Mouse (Mus musculus) small intestine, adult 2 months (tissue): ENCODE data around the gene Brap. TPM values are rescaled to one million over a fixed set of nuclear protein-coding genes. Genes with fewer than 3 reads are reported as not detected.

Experiments
- H3K27ac ChIP-seq: fragments of 200-500 bp; 2 replicates; pipeline ENCODE4 v1.5.1; 2012; ENCODE audit warnings: low read depth, low read length, control low read depth, inconsistent platforms; ENCODE audit not compliant: insufficient read depth
- H3K27me3 ChIP-seq: fragments of 200-500 bp; 2 replicates; pipeline ENCODE4 v1.6.1; 2012; ENCODE audit warnings: mild to moderate bottlenecking, moderate library complexity, low read length, inconsistent platforms; ENCODE audit not compliant: control insufficient read depth, insufficient read depth
- H3K36me3 ChIP-seq: fragments of 200-500 bp; 2 replicates; pipeline ENCODE4 v1.6.1; 2012; ENCODE audit warnings: mild to moderate bottlenecking, low read length, control low read depth, inconsistent platforms; ENCODE audit not compliant: control insufficient read depth, insufficient read depth
- H3K4me1 ChIP-seq: fragments of 200-500 bp; 2 replicates; pipeline ENCODE4 v1.6.1; 2012; ENCODE audit warnings: low read length, inconsistent platforms, mixed read lengths; ENCODE audit not compliant: control insufficient read depth, insufficient read depth, insufficient read length
- H3K4me3 ChIP-seq: fragments of 200-500 bp; 2 replicates; pipeline ENCODE4 v1.5.1; 2012; ENCODE audit warnings: low read depth, mild to moderate bottlenecking, control low read depth, inconsistent platforms, low read length, moderate library complexity
- CTCF ChIP-seq: fragments of 200-500 bp; IDR thresholded peaks from 2 replicates; pipeline ENCODE4 v1.5.1; 2012; ENCODE audit warnings: low read depth, mild to moderate bottlenecking, control low read depth, inconsistent platforms, low read length, moderate library complexity, mixed read lengths; ENCODE audit not compliant: insufficient replicate concordance, insufficient read length; ENCODE audit errors: extremely low read depth
- POLR2A ChIP-seq: fragments of 200-500 bp; IDR thresholded peaks from 2 replicates; pipeline ENCODE4 v1.6.1; 2012; ENCODE audit warnings: low read depth, mild to moderate bottlenecking, control low read depth, inconsistent platforms, low read length, moderate library complexity
- WGBS: fragments of 180-500 bp; shearing (Covaris S2); methylation state at CpG from one replicate; pipeline ENCODE4 v1.1.7; 2018; 5-methylcytosine and 5-hydroxymethylcytosine counted together
- polyA plus RNA-seq: library from polyadenylated mRNA; depleted of rRNA; stranded (reverse); fragments of >200 nt; gene quantifications from 2 replicates; pipeline ENCODE4 v1.2.3, GENCODE M21; 2012; rRNA removed

The Brap gene
- polyA plus RNA-seq, 1 experiment, result 17.4 TPM

DNA sequence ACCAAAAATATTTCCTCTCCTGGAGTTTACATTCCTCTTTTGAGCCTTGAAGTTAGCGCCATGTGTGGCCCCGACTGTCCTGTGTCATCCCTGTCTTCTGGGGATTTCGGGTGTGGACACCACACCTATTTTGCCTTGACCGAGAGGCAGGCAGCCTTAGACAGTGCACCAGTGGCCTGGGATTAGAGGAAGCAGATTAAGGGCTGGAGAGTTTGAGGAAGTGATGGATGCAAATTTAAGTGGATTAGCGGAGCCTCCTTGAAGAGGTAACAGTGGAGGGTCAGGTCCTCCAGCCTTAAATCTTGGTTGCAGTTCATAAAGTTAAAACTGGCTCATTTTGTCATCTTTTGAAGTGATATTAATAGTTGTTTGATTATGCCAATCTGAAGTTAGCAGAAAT, 58.1 kb downstream of the Brap start:
- Histone ChIP-seq H3K4me3 (no peak overlapping the region), H3K27me3 (no peaks in the 10 kb centered on the region), H3K36me3 (no peaks in the 10 kb centered on the region), H3K27ac (no peak overlapping the region), H3K4me1 (peaks cover 9% of the 10 kb centered on the region; the same call in 1 of the 2 replicates)
- WGBS, result 67% methylated on average over 5 of the region's 5 CpGs
- TF ChIP-seq POLR2A (no peak), CTCF (no peak)

DNA sequence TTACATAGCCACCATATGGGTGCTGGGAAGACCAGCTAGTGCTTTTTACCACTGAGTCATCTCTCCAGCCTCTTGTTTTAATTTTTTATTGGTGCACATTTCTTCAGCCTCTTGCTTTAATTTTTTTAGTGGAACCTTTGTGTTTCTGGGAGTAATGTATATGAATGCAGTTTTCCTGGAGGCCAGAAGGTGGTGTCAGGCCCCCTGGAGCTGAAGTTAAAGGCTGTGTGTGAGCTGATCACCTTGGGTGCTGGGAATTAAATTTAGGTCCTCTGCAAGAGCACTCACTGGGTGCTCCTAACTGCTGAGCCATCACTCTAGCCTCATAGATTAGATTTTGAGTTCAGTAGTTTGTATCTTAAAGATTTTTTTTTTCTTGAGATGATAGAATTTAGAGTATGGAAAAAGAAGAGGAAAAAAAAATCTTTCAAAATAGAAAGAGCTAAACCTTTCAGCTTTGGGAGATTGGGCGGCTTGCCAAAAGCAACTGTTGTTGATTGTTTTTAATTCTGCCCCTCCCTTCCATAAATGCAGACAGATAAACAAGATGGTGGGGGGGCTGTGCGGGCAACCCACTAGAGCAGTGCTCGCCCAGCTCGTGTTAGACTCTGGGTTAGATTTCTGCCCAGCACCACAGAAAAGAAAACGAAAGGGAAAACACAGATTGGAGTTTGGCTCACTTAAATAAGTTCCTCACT, 60.7 kb downstream of the Brap start:
- TF ChIP-seq CTCF (peak; percentile 44; the same call in 1 of the 2 replicates), POLR2A (no peak)
- Histone ChIP-seq H3K27ac (no peak overlapping the region), H3K36me3 (no peaks in the 10 kb centered on the region), H3K27me3 (no peaks in the 10 kb centered on the region), H3K4me1 (peaks cover 14% of the 10 kb centered on the region; the same call in 1 of the 2 replicates), H3K4me3 (no peak overlapping the region)
- WGBS, result 78% methylated on average over 5 of the region's 5 CpGs

GRCm38 (mm10) chr5:121721841-121722240, 61.5 kb downstream of the Brap start:
- peaks cover 11% of the 10 kb centered on the region; the same call in 1 of the 2 replicates for H3K4me1 ChIP-seq

GRCm38 (mm10) chr5:121724678-121725077, 64.3 kb downstream of the Brap start:
- Histone ChIP-seq H3K4me1 (peaks cover 14% of the 10 kb centered on the region; the same call in 1 of the 2 replicates), H3K27ac (no peak overlapping the region; the same call in 1 of the 2 replicates), H3K36me3 (no peaks in the 10 kb centered on the region), H3K4me3 (no peak overlapping the region), H3K27me3 (no peaks in the 10 kb centered on the region)
- WGBS, result 48% methylated on average over 1 of the region's 1 CpGs
- TF ChIP-seq CTCF, result no peak
- no peak for TF ChIP-seq POLR2A

More at GRCm38 (mm10) chr5:121721841-121722240, 61.5 kb downstream of the Brap start:
- Histone ChIP-seq H3K36me3 (no peaks in the 10 kb centered on the region), H3K27me3 (no peaks in the 10 kb centered on the region), H3K27ac (0 out of 2 replicates have a peak overlapping the region, but pooled peaks have one; percentile 8), H3K4me3 (no peak overlapping the region)
- WGBS, result 38% methylated on average over 3 of the region's 3 CpGs
- no peak for TF ChIP-seq POLR2A
- no peak for TF ChIP-seq CTCF

DNA sequence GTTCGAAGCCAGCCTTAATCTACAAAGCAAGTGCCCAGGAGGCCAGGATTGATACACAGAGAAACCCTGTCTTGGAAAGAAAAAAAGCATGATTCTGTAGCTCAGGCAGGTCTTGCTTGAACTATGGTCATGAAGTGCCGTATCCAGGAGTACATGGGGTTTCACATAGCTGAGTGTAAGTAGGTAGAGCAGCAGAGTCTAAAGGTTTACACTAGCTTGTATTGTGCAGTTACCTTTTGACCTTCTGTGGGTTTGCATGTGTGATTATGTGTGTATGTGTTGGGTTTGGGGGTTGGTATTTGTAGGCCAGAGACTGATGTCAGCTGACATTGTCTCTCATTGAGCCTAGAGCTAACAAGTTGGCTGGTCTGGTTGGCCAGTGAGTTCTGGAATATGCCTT, 69.7 kb downstream of the Brap start:
- H3K4me1 ChIP-seq, result peaks cover 5% of the 10 kb centered on the region; the same call in 1 of the 2 replicates
- no peak overlapping the region for H3K27ac ChIP-seq
- WGBS, result 80% methylated on average over 2 of the region's 2 CpGs
- no peak overlapping the region for H3K4me3 ChIP-seq
- no peaks in the 10 kb centered on the region for H3K36me3 ChIP-seq
- no peaks in the 10 kb centered on the region for H3K27me3 ChIP-seq
- TF ChIP-seq CTCF, result no peak

DNA sequence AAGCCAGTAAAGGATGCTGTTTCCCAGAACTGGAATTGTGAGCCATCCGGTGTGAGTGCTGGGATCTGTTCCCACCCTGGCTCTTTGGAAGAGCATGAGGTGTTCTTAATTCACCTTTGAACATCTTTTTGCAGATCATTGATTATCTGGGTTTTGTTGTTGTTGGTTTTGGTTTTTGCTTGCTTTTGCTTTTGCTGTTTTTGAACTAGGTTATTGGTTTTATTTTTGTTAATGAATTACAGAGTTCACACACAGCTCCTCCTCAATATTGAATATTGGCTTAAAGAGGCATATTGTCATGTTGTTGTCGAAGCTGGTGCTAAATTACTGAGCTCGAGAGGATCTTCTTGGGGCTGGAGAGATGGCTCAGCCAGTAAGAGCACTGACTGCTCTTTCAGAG, 76.3 kb downstream of the Brap start:
- 42% methylated on average over 3 of the region's 3 CpGs for WGBS
- Histone ChIP-seq H3K27me3 (no peaks in the 10 kb centered on the region), H3K4me3 (no peak overlapping the region), H3K4me1 (peaks cover 16% of the 10 kb centered on the region; the same call in 1 of the 2 replicates), H3K36me3 (no peaks in the 10 kb centered on the region), H3K27ac (no peak overlapping the region)
- TF ChIP-seq POLR2A (no peak), CTCF (no peak)

Other genes starting within 250 kb of the Brap start
- 0.70 and 7.2 TPM in 2 replicates for gene Tmem116, start 208.7 kb upstream of the Brap start, polyA plus RNA-seq
- gene Erp29, start 208.1 kb upstream of the Brap start, polyA plus RNA-seq, result 24.5 and 35.6 TPM in 2 replicates
- not detected in 2 replicates for gene Adam1b, start 157.1 kb upstream of the Brap start, polyA plus RNA-seq
- gene Adam1a, start 115.1 kb upstream of the Brap start, polyA plus RNA-seq, result 1.9 and 3.7 TPM in 2 replicates
- not detected in 2 replicates for gene Gm42878, start 115.1 kb upstream of the Brap start, polyA plus RNA-seq
- 20.4 and 36.5 TPM in 2 replicates for gene Mapkapk5, start 114.7 kb upstream of the Brap start, polyA plus RNA-seq
- gene Aldh2, start 66.7 kb upstream of the Brap start, polyA plus RNA-seq, result 308 and 324 TPM in 2 replicates
- gene Acad12, start 41.6 kb upstream of the Brap start, polyA plus RNA-seq, result 4.4 and 6.7 TPM in 2 replicates
- 3.4 and 4.1 TPM in 2 replicates for gene Acad10, start within 50 bp of the Brap start, polyA plus RNA-seq
- 68.5 and 108 TPM in 2 replicates for gene Atxn2, start 50.8 kb downstream of the Brap start, polyA plus RNA-seq
- gene Sh2b3, start 177.1 kb downstream of the Brap start, polyA plus RNA-seq, result 62.5 and 88.1 TPM in 2 replicates
- 98.0 and 283 TPM in 2 replicates for gene Pheta1, start 188.4 kb downstream of the Brap start, polyA plus RNA-seq